Mouse (Mus musculus) embryonic facial prominence, embryonic 13.5 days (tissue): Measurements from ENCODE around the gene Utrn. TPM values are rescaled to one million over a fixed set of nuclear protein-coding genes. Genes with fewer than 3 reads are reported as not detected.
A peak's percentile ranks its signal among the peaks of the same experiment; 100 is the strongest.

Experiments
- ATAC-seq: fragments of 200-750 bp; cut with Nextera tagmentation; 2 replicates; pipeline ENCODE4 v1.8.0; 2017; ENCODE audit warnings: low read depth; ENCODE audit not compliant: insufficient number of reproducible peaks, insufficient read depth, low FRiP score, low TSS enrichment
- H3K27ac ChIP-seq: fragments of 300-500 bp; sonication (generic); 2 replicates; pipeline ENCODE4 v1.5.1; 2015; ENCODE audit warnings: moderate library complexity, mild to moderate bottlenecking, inconsistent platforms
- H3K27me3 ChIP-seq: fragments of 300-500 bp; sonication (generic); 2 replicates; pipeline ENCODE4 v1.6.1; 2015; ENCODE audit warnings: mild to moderate bottlenecking, inconsistent platforms
- H3K36me3 ChIP-seq: fragments of 300-500 bp; sonication (generic); 2 replicates; pipeline ENCODE4 v1.6.1; 2015; ENCODE audit warnings: mild to moderate bottlenecking, inconsistent platforms
- H3K4me1 ChIP-seq: fragments of 300-500 bp; sonication (generic); 2 replicates; pipeline ENCODE4 v1.6.1; 2015; ENCODE audit warnings: inconsistent platforms
- H3K4me2 ChIP-seq: fragments of 300-500 bp; sonication (generic); 2 replicates; pipeline ENCODE4 v1.6.1; 2015; ENCODE audit warnings: moderate library complexity, mild to moderate bottlenecking, inconsistent platforms
- H3K4me3 ChIP-seq: fragments of 300-500 bp; sonication (generic); 2 replicates; pipeline ENCODE4 v1.5.1; 2015; ENCODE audit warnings: mild to moderate bottlenecking, inconsistent platforms
- H3K9ac ChIP-seq: fragments of 300-500 bp; sonication (generic); 2 replicates; pipeline ENCODE4 v1.6.1; 2015; ENCODE audit warnings: mild to moderate bottlenecking, inconsistent platforms
- H3K9me3 ChIP-seq: fragments of 300-500 bp; sonication (generic); 2 replicates; pipeline ENCODE4 v1.6.1; 2016; ENCODE audit warnings: inconsistent platforms
- WGBS: fragments of 180-500 bp; shearing (Covaris S2); methylation state at CpG from one replicate; pipeline ENCODE4 v1.1.7; 2015; ENCODE audit warnings: mixed read lengths; 5-methylcytosine and 5-hydroxymethylcytosine counted together
- polyA plus RNA-seq: library from polyadenylated mRNA; unstranded; fragments of >200 nt; fragmentation: Nextera tagmentation; extraction: Ambion mirVana; gene quantifications from 2 replicates; pipeline ENCODE4 v1.2.1, GENCODE M21; 2015

Utrn gene
- 101 and 102 TPM in 2 replicates for polyA plus RNA-seq

DNA sequence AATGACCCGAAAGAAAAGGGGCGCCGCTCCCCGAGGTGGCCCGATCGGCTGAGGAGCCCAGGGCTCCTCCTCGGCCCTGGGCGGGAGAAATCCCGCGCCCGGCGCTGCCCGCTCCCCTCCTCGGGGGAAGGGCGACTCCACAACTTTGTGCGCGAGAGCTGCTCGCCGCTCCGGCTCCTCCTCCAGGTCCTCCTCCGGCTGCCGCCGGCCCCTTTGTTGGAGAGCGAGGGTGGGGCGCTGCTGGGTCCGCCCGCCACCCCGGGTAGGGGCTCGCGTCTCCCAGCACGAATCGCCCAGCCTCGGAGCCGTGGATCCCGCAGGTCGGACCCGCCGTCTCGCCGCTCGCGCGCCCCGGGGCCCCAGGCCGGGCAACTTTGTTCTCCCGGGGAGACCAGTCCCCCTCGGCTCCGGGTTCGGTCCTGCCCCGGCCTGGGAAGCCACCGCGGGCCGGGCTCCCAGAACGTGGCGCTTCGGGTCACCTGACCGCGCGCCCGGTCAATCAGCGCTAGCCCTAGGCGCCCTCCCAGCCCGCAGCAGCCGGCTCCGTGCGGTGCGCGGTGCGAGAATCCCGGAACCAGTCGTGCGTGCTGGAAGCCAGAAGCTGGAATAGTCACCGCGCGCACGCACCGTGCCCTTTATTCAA lies at the start of gene Utrn:
TSS of gene Utrn (minus strand) at position 337 of the 643 bp plus-strand sequence.
- peak within 1 kb of the TSS; percentile 72 for H3K4me3 ChIP-seq
- ATAC-seq: peak; percentile 87
- peak within 1 kb of the TSS; percentile 95 for H3K27ac ChIP-seq
- no peaks in the 10 kb centered on the region for H3K27me3 ChIP-seq
- no peaks in the 10 kb centered on the region for H3K36me3 ChIP-seq
- no peaks in the 10 kb centered on the region for H3K9me3 ChIP-seq
- H3K9ac ChIP-seq: peak within 1 kb of the TSS; percentile 93
- peaks cover 18% of the 10 kb centered on the region for H3K4me1 ChIP-seq
- peak within 1 kb of the TSS; percentile 95 for H3K4me2 ChIP-seq
- under 1% methylated on average over 76 of the region's 77 CpGs for WGBS

DNA sequence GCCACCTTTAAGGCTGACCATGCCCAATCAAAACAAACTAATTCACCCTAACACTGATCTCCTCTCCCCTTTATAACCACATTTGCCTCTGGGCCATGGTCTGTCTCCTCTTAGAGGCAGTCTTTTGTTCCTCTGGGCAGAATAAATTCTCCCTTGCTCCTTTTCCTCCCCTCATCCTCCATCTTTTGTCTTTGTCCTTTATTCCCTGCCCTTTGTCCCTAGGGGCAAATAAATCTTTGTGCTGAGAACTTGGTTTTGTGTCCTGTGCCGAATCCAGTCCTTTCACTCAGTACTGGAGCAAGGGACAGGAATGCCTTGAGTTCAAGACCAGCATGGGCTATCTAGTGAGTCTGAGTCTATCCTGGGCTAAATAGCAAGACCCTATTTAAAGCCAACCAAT lies 48.5 kb upstream of the Utrn start:
- no peak overlapping the region for H3K9ac ChIP-seq

DNA sequence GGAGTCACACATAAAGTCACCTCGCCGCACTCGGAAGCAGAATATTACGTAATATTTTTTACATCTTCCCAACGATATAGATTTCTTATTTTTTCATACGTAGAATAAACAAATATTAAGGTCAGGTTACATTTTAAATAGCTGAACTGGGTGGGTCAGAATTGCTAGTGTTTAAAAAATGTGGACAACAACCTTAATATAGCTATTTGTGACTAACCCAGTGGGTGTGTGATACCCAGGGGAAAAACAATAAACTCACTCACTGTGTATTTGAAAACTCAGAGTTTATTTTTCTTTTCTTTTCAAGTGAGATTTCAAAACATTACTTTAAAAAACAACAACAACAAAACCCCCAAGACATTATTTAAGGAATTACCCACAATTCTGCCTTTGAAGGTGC lies 47.2 kb upstream of the Utrn start:
- Histone ChIP-seq H3K4me2 (no peak overlapping the region), H3K27ac (no peak overlapping the region), H3K4me3 (no peak overlapping the region), H3K27me3 (no peaks in the 10 kb centered on the region), H3K9ac (no peak overlapping the region), H3K9me3 (no peaks in the 10 kb centered on the region), H3K4me1 (peaks cover 14% of the 10 kb centered on the region; the same call in 1 of the 2 replicates), H3K36me3 (no peaks in the 10 kb centered on the region)
- 80% methylated on average over 6 of the region's 6 CpGs for WGBS
- no peak for ATAC-seq

More for the DNA sequence above, 48.5 kb upstream of the Utrn start:
- ATAC-seq: no peak
- no peak overlapping the region for H3K4me2 ChIP-seq
- no peaks in the 10 kb centered on the region for H3K36me3 ChIP-seq
- H3K27me3 ChIP-seq: no peaks in the 10 kb centered on the region
- WGBS: 36% methylated on average over 1 of the region's 1 CpGs
- peaks cover 4% of the 10 kb centered on the region; the same call in 1 of the 2 replicates for H3K4me1 ChIP-seq
- no peak overlapping the region for H3K27ac ChIP-seq
- H3K9me3 ChIP-seq: no peaks in the 10 kb centered on the region
- H3K4me3 ChIP-seq: no peak overlapping the region

DNA sequence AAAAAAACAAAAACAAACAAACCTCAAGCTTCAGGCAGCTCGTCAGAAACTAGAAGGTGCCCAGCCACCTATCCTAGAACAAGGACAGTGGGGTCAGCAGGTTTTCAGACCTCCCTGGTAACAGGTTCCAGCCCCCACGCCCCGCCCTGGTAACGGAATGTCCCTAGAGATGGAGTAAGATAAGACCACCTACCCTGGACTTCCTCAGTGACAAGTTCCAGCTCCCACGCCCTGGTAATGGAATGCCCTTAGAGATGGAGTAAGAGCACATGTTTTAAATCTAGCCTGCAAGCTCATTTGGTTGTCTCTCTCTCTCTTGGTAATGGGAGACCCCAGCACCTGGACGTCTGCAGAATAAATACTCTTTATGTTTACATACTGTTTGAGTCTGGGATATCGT lies 46.7 kb upstream of the Utrn start:
- no peak overlapping the region for H3K4me2 ChIP-seq
- no peak for ATAC-seq
- no peaks in the 10 kb centered on the region for H3K9me3 ChIP-seq
- WGBS: 31% methylated on average over 7 of the region's 7 CpGs
- no peaks in the 10 kb centered on the region for H3K27me3 ChIP-seq
- no peaks in the 10 kb centered on the region for H3K36me3 ChIP-seq
- H3K27ac ChIP-seq: peak overlapping the region; percentile 48; the same call in 1 of the 2 replicates
- no peak overlapping the region for H3K9ac ChIP-seq
- peaks cover 15% of the 10 kb centered on the region; the same call in 1 of the 2 replicates for H3K4me1 ChIP-seq
- H3K4me3 ChIP-seq: no peak overlapping the region

DNA sequence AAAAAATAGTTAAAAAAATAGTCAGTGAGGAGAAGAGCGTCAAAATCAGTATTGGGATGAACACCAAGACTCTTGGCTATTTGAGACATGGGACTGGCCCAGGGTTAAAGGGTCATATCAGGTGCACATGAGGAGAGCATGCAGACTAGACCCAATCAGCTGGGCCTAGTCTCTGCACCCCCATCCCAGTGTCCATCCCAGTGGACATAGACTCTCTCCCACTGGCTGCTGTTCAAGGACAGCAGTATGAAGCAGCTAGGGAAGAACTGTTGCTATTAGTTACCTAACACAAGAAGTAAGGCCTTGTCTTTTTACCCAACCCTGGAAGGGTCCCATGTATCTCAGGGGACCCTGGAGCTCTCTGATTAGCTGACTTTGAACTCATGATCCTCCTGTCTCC lies 45.0 kb upstream of the Utrn start:
- H3K4me1 ChIP-seq: peaks cover 15% of the 10 kb centered on the region; the same call in 1 of the 2 replicates
- H3K27me3 ChIP-seq: no peaks in the 10 kb centered on the region
- H3K27ac ChIP-seq: no peak overlapping the region
- 91% methylated on average over 1 of the region's 1 CpGs for WGBS
- no peaks in the 10 kb centered on the region for H3K36me3 ChIP-seq
- no peak overlapping the region for H3K4me2 ChIP-seq
- no peaks in the 10 kb centered on the region for H3K9me3 ChIP-seq
- H3K9ac ChIP-seq: no peak overlapping the region
- ATAC-seq: no peak
- no peak overlapping the region for H3K4me3 ChIP-seq

DNA sequence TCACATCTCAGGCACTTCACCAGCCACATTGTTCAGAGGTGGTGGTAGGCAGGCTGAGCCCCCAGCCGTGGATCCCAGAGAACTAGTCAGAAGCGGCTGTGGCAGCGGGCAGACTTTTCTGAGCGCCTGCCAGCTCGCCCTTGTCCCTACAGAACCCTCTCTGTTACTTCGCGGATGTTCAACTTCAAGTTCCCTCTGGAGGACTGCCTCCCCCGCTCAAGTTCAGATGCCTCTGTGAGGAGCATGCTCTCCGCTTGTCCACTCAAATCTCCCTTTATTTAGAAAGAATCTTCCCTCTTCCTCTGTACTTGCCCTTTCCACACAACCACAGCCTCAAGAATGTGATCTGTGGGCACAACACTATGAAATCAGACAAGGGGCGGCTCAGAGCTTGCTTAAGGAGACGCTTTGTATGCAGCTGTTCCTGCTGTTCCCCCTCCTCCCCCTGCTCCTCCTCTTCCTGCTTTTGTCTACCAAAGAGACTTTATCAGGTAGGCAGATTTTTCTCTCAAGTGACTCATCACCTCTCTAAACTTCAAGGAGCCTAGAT lies 42.9 kb upstream of the Utrn start:
- Histone ChIP-seq H3K36me3 (no peaks in the 10 kb centered on the region), H3K4me1 (peaks cover 15% of the 10 kb centered on the region; the same call in 1 of the 2 replicates), H3K4me3 (0 out of 2 replicates have a peak overlapping the region, but pooled peaks have one; percentile 13), H3K9ac (0 out of 2 replicates have a peak overlapping the region, but pooled peaks have one; percentile 44), H3K27me3 (no peaks in the 10 kb centered on the region), H3K27ac (peak overlapping the region; percentile 87), H3K4me2 (peak overlapping the region; percentile 43), H3K9me3 (no peaks in the 10 kb centered on the region)
- ATAC-seq: peak; percentile 27; the same call in 1 of the 2 replicates
- WGBS: 37% methylated on average over 11 of the region's 11 CpGs

DNA sequence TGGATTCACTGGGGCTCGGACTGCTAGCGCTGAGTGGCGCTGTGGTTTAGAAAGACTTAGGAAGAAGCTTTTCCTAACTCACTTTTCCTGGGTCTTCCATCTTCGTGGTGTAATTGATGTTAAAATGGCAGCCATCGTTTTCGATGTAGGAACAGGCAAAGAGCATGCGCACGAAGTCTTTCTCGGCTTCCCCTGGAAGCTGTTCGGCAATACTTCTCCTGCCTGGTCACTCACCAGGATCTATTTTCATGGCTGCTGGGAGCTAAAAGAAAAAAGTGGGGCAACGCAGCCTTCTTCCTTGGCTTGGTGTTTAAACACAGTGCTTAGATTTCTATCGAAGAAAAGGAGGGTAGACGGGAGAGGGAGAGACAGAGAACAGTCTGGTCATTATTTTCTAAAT lies 42.3 kb upstream of the Utrn start:
- no peak for ATAC-seq

DNA sequence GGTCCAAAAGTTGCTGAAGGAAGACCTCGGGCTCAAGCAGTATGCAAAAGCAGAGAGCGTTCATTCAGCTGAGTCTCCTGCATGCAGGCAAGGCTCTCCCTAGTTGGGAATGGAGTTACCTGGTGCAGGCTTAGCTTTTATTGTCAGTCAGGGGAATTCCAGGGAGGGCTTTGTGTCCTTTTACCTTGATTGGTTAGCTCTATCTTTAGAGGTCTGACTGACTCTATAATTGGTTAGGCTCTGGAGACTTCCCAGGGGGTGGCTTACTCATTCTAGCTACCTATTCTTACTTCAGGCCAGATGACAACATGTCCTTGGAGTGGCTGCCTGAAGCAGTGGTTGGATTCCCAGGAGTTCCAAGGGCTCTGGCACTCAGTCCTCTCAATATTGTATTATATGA lies 40.7 kb upstream of the Utrn start:
- Histone ChIP-seq H3K9ac (no peak overlapping the region), H3K4me2 (no peak overlapping the region), H3K27me3 (no peaks in the 10 kb centered on the region), H3K9me3 (no peaks in the 10 kb centered on the region), H3K27ac (no peak overlapping the region), H3K4me1 (0 out of 2 replicates have a peak, but pooled peaks cover 11% of the 10 kb centered on the region), H3K36me3 (no peaks in the 10 kb centered on the region), H3K4me3 (no peak overlapping the region)
- 82% methylated on average over 2 of the region's 2 CpGs for WGBS
- ATAC-seq: no peak

More for the DNA sequence above, 42.3 kb upstream of the Utrn start:
- H3K9ac ChIP-seq: 0 out of 2 replicates have a peak overlapping the region, but pooled peaks have one; percentile 44
- H3K4me3 ChIP-seq: no peak overlapping the region
- H3K27ac ChIP-seq: peak overlapping the region; percentile 87
- H3K9me3 ChIP-seq: no peaks in the 10 kb centered on the region
- peaks cover 15% of the 10 kb centered on the region; the same call in 1 of the 2 replicates for H3K4me1 ChIP-seq
- no peaks in the 10 kb centered on the region for H3K36me3 ChIP-seq
- peak overlapping the region; percentile 43 for H3K4me2 ChIP-seq
- 83% methylated on average over 13 of the region's 13 CpGs for WGBS
- H3K27me3 ChIP-seq: no peaks in the 10 kb centered on the region

DNA sequence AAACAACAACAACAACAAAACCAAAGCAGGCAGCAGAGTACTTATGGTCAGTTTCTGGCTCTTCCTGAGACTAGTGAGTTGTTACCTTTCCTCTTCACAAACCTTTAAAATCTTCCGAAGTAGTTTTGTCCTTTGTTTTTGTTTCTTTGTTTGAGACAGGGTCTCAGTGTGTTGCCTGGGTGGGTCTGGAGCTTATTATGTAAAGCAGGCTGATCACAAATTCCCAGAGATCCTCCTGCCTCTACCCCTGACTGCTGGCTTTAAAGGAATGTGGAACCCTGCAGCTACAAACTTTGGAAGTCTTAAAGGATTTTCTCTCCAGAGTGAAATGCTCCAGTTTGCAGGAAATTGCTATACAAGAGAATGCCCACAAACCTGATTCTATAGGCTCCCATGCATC lies 40.0 kb upstream of the Utrn start:
- no peak for ATAC-seq
- Histone ChIP-seq H3K36me3 (no peaks in the 10 kb centered on the region), H3K27me3 (no peaks in the 10 kb centered on the region), H3K27ac (no peak overlapping the region), H3K4me3 (no peak overlapping the region), H3K4me1 (0 out of 2 replicates have a peak, but pooled peaks cover 11% of the 10 kb centered on the region), H3K4me2 (no peak overlapping the region), H3K9me3 (no peaks in the 10 kb centered on the region), H3K9ac (no peak overlapping the region)
- WGBS: 38% methylated on average over 1 of the region's 1 CpGs

DNA sequence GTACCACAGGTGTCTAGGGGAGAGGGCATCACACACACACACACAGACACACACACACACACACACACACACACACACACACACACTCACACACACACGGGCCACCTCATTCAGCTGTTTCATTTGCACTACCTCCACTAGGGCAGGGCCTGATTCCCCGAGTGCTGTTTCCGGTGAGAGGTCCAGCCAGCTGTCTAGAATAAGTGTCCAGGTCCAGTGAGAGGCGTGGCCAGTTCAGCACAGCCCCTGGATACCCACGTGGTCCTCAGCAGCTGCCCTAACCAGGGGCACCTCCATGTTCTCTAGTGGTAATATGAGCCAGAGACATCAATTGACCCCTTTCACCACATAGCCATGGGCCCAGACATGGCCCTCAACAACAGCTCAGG lies 35.0 kb upstream of the Utrn start:
- 61% methylated on average over 5 of the region's 5 CpGs for WGBS
- ATAC-seq: no peak; the same call in 1 of the 2 replicates
- H3K9ac ChIP-seq: no peak overlapping the region

DNA sequence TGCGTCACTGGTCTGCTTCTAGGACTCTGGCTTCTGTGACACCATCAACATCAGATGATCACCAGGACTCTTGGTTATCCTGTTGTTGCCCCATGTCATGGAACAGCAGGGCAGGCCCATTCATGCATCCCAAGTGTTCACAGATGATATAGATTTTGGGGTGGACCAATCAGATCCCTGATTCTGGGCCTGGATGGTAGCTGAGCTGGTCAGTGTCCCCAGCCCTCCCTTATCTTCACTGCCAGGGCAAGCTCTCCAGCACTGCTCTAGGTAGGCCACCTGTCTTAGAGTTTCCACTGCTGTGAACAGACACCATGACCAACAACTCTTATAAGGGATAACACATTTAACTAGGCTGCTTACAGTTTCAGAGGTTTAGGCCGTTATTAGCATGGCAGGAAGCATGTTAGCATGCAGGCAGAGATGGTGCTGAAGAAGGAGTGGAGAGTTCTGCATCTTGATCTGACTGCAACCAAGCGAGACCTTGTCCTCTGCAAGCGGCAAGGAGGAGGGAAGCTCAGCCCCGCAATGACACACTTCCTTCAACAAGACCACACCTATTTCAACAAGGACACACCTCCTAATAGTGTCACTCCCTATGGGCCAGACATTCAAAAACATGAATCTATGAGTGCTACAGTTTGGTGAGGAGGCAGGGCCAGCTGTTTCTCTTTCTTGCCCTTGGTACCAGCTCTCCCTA lies 34.4 kb upstream of the Utrn start:
- ATAC-seq: no peak
- H3K9me3 ChIP-seq: no peaks in the 10 kb centered on the region
- H3K4me3 ChIP-seq: no peak overlapping the region
- H3K27me3 ChIP-seq: no peaks in the 10 kb centered on the region
- H3K27ac ChIP-seq: no peak overlapping the region
- no peak overlapping the region for H3K9ac ChIP-seq
- H3K36me3 ChIP-seq: no peaks in the 10 kb centered on the region
- H3K4me2 ChIP-seq: no peak overlapping the region
- 88% methylated on average over 5 of the region's 5 CpGs for WGBS
- H3K4me1 ChIP-seq: no peaks in the 10 kb centered on the region

More for the DNA sequence above, 35.0 kb upstream of the Utrn start:
- no peaks in the 10 kb centered on the region for H3K36me3 ChIP-seq
- no peaks in the 10 kb centered on the region for H3K9me3 ChIP-seq
- H3K27me3 ChIP-seq: no peaks in the 10 kb centered on the region
- H3K4me3 ChIP-seq: no peak overlapping the region
- H3K4me1 ChIP-seq: no peaks in the 10 kb centered on the region
- H3K4me2 ChIP-seq: no peak overlapping the region
- no peak overlapping the region for H3K27ac ChIP-seq
